Mouse (Mus musculus) intestine, postnatal 0 days (tissue): Measurements from ENCODE around the gene Daam2. TPM values are rescaled to one million over a fixed set of nuclear protein-coding genes. Genes with fewer than 3 reads are reported as not detected.

Experiments
- ATAC-seq: fragments of 200-750 bp; cut with Nextera tagmentation; 2 replicates; pipeline ENCODE4 v1.8.0; 2017; ENCODE audit warnings: mild to moderate bottlenecking, moderate TSS enrichment, moderate library complexity
- H3K27ac ChIP-seq: fragments of 300-500 bp; sonication (generic); 2 replicates; pipeline ENCODE4 v1.5.1; 2014; ENCODE audit warnings: mild to moderate bottlenecking, low read depth, low read length, moderate library complexity
- H3K27me3 ChIP-seq: fragments of 300-500 bp; sonication (generic); replicated peaks from 2 replicates; pipeline ENCODE4 v1.6.1; 2014; ENCODE audit warnings: low read length, mixed read lengths; ENCODE audit not compliant: control insufficient read depth, insufficient read depth
- H3K36me3 ChIP-seq: fragments of 300-500 bp; sonication (generic); 2 replicates; pipeline ENCODE4 v1.6.1; 2014; ENCODE audit warnings: mild to moderate bottlenecking, moderate library complexity; ENCODE audit not compliant: control insufficient read depth, insufficient read depth
- H3K4me1 ChIP-seq: fragments of 300-500 bp; sonication (generic); replicated peaks from 2 replicates; pipeline ENCODE4 v1.6.1; 2014; ENCODE audit warnings: antibody characterized with exemption, low read length, mixed read lengths; ENCODE audit not compliant: control insufficient read depth, insufficient read depth
- H3K4me2 ChIP-seq: fragments of 300-500 bp; sonication (generic); replicated peaks from 2 replicates; pipeline ENCODE4 v1.6.1; 2014; ENCODE audit warnings: low read depth, mild to moderate bottlenecking, moderate library complexity
- H3K4me3 ChIP-seq: fragments of 300-500 bp; sonication (generic); 2 replicates; pipeline ENCODE4 v1.5.1; 2014; ENCODE audit warnings: low read depth, low read length
- H3K9ac ChIP-seq: fragments of 300-500 bp; sonication (generic); 2 replicates; pipeline ENCODE4 v1.6.1; 2014; ENCODE audit warnings: mild to moderate bottlenecking, low read depth, low read length
- H3K9me3 ChIP-seq: fragments of 300-500 bp; sonication (generic); 2 replicates; pipeline ENCODE4 v1.6.1; 2016; ENCODE audit warnings: mixed run types; ENCODE audit not compliant: control insufficient read depth
- CTCF ChIP-seq: sonication (generic); IDR thresholded peaks from 2 replicates; pipeline ENCODE4 v1.5.1; 2016; ENCODE audit warnings: low read depth, mild to moderate bottlenecking, control low read depth, antibody characterized with exemption, moderate library complexity
- WGBS: fragments of 180-500 bp; shearing (Covaris S2); extraction: QIAGEN DNeasy Blood & Tissue Kit; methylation state at CpG from one replicate; pipeline ENCODE4 v1.1.7; 2014; 5-methylcytosine and 5-hydroxymethylcytosine counted together
- polyA plus RNA-seq: library from polyadenylated mRNA; unstranded; fragments of >200 nt; fragmentation: Nextera tagmentation; extraction: Ambion mirVana; gene quantifications from 2 replicates; pipeline ENCODE4 v1.2.1, GENCODE M21; 2015

Daam2 gene
- polyA plus RNA-seq, 1 experiment from 2014 or later: 1.5 TPM

DNA sequence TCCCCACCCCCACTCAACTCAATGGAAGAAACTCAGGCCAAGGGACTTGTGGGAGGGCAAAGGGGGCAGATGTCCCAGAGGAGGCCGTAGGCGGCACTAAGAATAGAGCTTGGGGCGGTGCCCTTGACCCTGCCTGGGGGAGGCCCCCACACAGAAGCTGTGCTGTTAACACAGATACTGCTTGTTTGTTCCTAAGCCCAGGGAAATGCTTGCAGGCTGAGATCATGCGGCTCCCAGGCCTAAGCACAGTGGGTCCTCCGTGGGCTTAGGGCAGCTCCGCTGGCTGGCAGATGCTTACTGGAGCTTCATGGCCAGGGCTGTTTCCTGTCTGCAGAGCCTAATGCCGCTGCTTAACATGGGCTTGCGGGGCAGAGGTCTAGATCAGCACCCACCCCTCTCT lies 91.5 kb downstream of the Daam2 start:
- H3K36me3 ChIP-seq: no peaks in the 10 kb centered on the region
- no peak overlapping the region for H3K4me2 ChIP-seq
- no peak overlapping the region for H3K9ac ChIP-seq
- H3K27me3 ChIP-seq: no peaks in the 10 kb centered on the region
- no peak for ATAC-seq
- WGBS: 57% methylated on average over 8 of the region's 8 CpGs
- no peak overlapping the region for H3K27ac ChIP-seq
- H3K9me3 ChIP-seq: no peaks in the 10 kb centered on the region
- H3K4me3 ChIP-seq: no peak overlapping the region
- no peaks in the 10 kb centered on the region for H3K4me1 ChIP-seq
- TF ChIP-seq CTCF: no peak

DNA sequence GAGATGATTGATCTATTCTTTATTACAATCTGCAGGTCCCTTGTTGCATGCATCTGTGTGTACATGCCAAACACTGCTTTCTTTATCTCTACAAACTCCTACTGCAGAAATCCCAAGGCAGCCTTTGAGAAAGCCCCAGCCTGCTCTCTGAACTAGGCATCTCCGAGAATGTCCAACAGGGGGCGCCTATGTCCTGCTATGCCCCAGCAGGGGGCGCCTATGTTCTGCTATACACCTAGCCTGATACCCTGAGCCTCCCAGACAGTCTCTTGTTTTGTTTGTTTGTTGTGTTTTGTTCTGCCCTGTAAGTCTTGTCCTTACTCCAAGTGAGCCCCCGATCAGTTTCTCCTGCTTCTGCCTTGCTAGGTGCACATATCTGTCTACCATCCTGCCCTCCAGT lies 95.9 kb downstream of the Daam2 start:
- Histone ChIP-seq H3K9ac (no peak overlapping the region), H3K27me3 (no peaks in the 10 kb centered on the region), H3K4me3 (no peak overlapping the region), H3K4me1 (no peaks in the 10 kb centered on the region), H3K27ac (no peak overlapping the region), H3K4me2 (no peak overlapping the region), H3K36me3 (no peaks in the 10 kb centered on the region; the same call in 1 of the 2 replicates), H3K9me3 (no peaks in the 10 kb centered on the region)
- 37% methylated on average over 4 of the region's 4 CpGs for WGBS
- peak; percentile 96 for TF ChIP-seq CTCF
- ATAC-seq: no peak

DNA sequence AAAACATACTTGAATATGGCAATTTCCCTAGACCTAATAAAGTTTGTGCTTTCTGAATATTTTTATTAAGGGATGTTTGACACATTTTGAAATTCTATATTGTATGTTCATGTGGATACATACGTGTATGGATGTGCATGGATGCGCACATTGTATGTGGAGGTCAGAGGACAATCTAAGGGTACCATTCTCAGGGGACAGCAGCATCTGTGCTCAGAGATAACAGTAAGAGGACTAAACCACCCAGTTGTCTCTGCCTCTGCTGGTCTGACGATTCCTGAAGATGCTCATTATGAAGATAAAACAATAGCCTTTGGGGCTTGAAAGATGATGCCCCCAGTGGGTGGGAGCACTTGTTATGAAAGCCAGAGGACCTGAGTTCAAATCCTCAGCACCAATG lies 99.3 kb downstream of the Daam2 start:
- Histone ChIP-seq H3K4me3 (no peak overlapping the region), H3K4me1 (no peaks in the 10 kb centered on the region), H3K36me3 (no peaks in the 10 kb centered on the region; the same call in 1 of the 2 replicates), H3K27ac (no peak overlapping the region), H3K9ac (no peak overlapping the region), H3K9me3 (no peaks in the 10 kb centered on the region), H3K4me2 (no peak overlapping the region), H3K27me3 (no peaks in the 10 kb centered on the region)
- ATAC-seq: no peak
- 90% methylated on average over 3 of the region's 3 CpGs for WGBS
- TF ChIP-seq CTCF: no peak

DNA sequence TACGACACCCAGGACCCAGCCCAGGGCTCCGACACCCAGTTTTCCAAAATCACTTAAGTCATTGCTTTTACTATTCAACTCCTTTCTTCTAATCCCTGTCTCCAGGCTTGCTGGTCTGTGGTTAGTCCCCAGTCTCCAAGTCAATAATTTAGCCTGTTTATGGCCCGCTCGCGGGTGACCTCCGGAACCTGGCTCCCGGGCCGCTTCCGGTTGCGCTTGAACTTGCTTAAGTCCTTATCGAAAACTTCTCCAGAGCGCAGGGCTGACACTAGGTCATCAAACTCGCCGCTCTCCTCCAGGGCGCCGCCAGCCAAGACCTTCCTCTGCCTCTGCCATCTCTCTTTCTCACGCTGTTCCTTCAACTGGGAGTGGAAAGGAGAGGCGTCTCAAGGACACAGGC lies 105.8 kb downstream of the Daam2 start:
- peaks cover 31% of the 10 kb centered on the region for H3K36me3 ChIP-seq
- H3K27ac ChIP-seq: no peak overlapping the region
- H3K9me3 ChIP-seq: no peaks in the 10 kb centered on the region
- no peak overlapping the region for H3K4me3 ChIP-seq
- no peak overlapping the region for H3K9ac ChIP-seq
- H3K4me2 ChIP-seq: no peak overlapping the region
- ATAC-seq: 0 out of 2 replicates have a peak, but pooled peaks have one; percentile 12
- no peaks in the 10 kb centered on the region for H3K4me1 ChIP-seq
- 78% methylated on average over 18 of the region's 18 CpGs for WGBS
- TF ChIP-seq CTCF: no peak
- no peaks in the 10 kb centered on the region for H3K27me3 ChIP-seq

DNA sequence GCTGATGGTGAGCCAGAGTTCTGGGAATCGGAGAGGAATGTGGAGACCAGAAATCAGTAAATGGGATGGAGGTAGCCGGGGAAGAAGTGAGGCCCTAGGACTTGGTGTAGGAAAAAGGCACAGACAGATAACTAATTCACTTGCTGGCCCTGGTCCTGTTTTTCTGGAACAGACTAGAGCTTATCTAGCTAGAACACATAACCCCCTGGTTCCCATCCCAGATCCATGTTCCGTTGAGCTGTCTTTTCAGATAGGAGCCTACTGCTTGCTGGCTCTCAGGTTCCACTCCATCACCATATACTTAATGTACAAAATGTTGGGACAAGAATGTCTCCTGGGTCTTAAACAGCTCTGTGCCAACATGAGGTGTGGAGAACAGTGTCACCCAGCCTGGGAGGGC lies 106.3 kb downstream of the Daam2 start:
- no peak overlapping the region for H3K27ac ChIP-seq
- TF ChIP-seq CTCF: no peak
- no peaks in the 10 kb centered on the region for H3K27me3 ChIP-seq
- peaks cover 32% of the 10 kb centered on the region for H3K36me3 ChIP-seq
- H3K9me3 ChIP-seq: no peaks in the 10 kb centered on the region
- H3K4me2 ChIP-seq: no peak overlapping the region
- WGBS: 89% methylated on average over 3 of the region's 3 CpGs
- ATAC-seq: no peak
- no peak overlapping the region for H3K9ac ChIP-seq
- no peak overlapping the region for H3K4me3 ChIP-seq
- H3K4me1 ChIP-seq: no peaks in the 10 kb centered on the region

DNA sequence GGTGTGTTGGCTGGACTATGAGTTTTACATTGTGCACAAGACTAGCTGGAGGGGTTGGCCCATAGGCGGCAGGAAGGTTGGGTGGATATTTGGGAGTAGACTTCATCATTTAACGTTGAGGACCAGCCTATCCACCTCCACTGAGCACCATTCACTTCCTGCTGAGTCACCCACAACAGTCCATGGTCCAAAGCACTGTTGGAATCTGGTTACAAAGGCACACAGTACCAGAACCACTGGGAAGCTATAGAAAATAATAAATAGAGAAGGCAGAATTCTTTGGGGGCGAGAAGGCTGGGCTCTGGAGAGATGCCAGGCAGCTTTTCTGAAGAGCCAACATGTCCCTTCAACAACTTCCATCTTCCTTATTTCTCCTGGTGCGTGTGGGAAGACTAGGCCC lies 107.8 kb downstream of the Daam2 start:
- ATAC-seq: peak; percentile 58; the same call in 1 of the 2 replicates
- TF ChIP-seq CTCF: no peak

DNA sequence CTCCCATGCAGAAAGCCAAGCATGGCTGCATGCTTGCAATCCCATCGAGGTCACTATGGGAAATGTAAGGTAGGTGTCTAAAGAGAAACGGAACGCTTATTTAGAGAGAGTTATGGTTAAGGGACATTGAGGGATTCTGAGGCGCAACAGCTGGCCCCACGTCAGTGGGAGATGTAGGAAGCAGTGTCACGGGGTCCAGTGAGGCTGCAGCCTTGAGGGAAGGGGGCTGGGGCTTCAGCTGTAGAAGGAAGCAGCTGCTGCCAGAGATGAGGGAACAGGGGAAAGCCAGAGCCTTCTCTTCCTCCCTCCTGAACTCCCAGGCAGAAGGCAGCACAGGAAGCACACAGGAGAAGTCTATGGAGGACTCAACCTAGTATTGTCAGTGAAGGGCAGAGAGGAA lies 113.2 kb downstream of the Daam2 start:
- WGBS: 66% methylated on average over 6 of the region's 6 CpGs
- TF ChIP-seq CTCF: no peak
- no peak for ATAC-seq
- H3K9ac ChIP-seq: no peak overlapping the region
- H3K4me2 ChIP-seq: no peak overlapping the region
- no peak overlapping the region for H3K27ac ChIP-seq
- peaks cover 59% of the 10 kb centered on the region for H3K36me3 ChIP-seq
- H3K4me1 ChIP-seq: 0 out of 2 replicates have a peak, but pooled peaks cover 3% of the 10 kb centered on the region
- H3K27me3 ChIP-seq: no peaks in the 10 kb centered on the region
- no peak overlapping the region for H3K4me3 ChIP-seq
- no peaks in the 10 kb centered on the region for H3K9me3 ChIP-seq

More for the DNA sequence above, 107.8 kb downstream of the Daam2 start:
- Histone ChIP-seq H3K4me3 (no peak overlapping the region), H3K4me2 (no peak overlapping the region), H3K27me3 (no peaks in the 10 kb centered on the region), H3K36me3 (peaks cover 46% of the 10 kb centered on the region), H3K9me3 (no peaks in the 10 kb centered on the region), H3K27ac (no peak overlapping the region), H3K4me1 (no peaks in the 10 kb centered on the region), H3K9ac (no peak overlapping the region)
- 79% methylated on average over 4 of the region's 4 CpGs for WGBS
